ENCODE assay signal across 9 mouse cellular contexts in the genomic region with DNA sequence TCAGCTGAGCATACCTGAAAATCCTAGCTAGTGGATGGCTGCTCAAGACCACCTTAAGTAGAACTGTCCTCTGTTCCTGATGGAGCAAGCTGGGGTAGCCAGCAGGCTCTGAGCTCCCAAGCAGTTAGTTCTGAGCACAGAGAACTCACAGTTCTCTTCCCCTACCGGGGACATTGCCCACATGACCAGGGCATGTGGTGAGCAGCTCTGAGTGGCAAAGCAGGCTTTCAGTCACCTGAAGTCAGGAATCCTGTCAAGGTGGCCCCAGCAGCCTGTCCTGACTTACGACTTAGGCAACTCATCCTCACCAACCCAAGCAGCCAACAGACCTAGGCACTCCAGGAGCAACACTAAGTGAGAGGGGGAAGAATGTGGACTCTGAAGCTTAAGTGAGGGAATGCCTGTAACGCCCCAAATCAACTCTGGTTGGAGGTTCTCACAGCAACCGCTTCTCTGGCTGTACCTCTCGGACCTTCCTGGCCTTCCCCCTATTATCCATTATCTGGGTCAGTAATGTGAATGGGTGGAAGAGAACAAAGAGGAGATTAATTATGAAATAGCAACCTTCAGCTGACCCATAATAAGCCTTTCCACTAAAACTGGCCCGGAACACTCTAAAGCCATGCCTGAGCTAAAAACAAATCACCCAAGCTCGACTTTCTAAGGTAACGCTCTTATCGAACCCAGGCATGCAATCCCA.
A peak's percentile ranks its signal among the peaks of the same experiment; 100 is the strongest.
DNase-seq lines count a peak whose midpoint lies in the region; ATAC-seq lines count a peak whose summit lies in the region.
"Had no signal": no experiment of that assay in that cellular context is flagged by ENCODE, and none has a peak within 500 bp of the region (broad histone marks: within the 10 kb centered on the region; RNA-seq: fewer than 3 reads in every experiment).

No protein-coding gene starts in this region.

- 68% methylated on average over 9 of the region's 9 CpGs for WGBS in heart, embryonic 12.5 days
- WGBS in hindbrain, embryonic 12.5 days: 69% methylated on average over 9 of the region's 9 CpGs
- 57% methylated on average over 9 of the region's 9 CpGs for WGBS in midbrain, embryonic 11.5 days

- peaks cover 7% of the 10 kb centered on the region; the same call in 1 of the 2 replicates for H3K27me3 ChIP-seq in heart, embryonic 12.5 days (replicated peaks)
- H3K27me3 ChIP-seq in hindbrain, embryonic 12.5 days: no peaks in the 10 kb centered on the region
- no peaks in the 10 kb centered on the region for H3K27me3 ChIP-seq in midbrain, embryonic 11.5 days (ENCODE audit: control insufficient read depth, insufficient read depth, low read length)

- H3K9me3 ChIP-seq in heart, embryonic 12.5 days (replicated peaks): no peaks in the 10 kb centered on the region
- H3K9me3 ChIP-seq in hindbrain, embryonic 12.5 days (replicated peaks): no peaks in the 10 kb centered on the region
- no peaks in the 10 kb centered on the region for H3K9me3 ChIP-seq in midbrain, embryonic 11.5 days (ENCODE audit: control insufficient read depth, low read length)

- no peak for ATAC-seq in heart, embryonic 12.5 days (ENCODE audit: insufficient number of reproducible peaks, low FRiP score)
- ATAC-seq in hindbrain, embryonic 12.5 days (ENCODE audit: low FRiP score): 0 out of 2 replicates have a peak, but pooled peaks have one; percentile 15
- peak; percentile 10; the same call in 1 of the 2 replicates for ATAC-seq in midbrain, embryonic 11.5 days (ENCODE audit: low FRiP score)

- H3K27ac ChIP-seq in heart, embryonic 12.5 days (ENCODE audit: poor library complexity, severe bottlenecking): no peak overlapping the region
- H3K27ac ChIP-seq in hindbrain, embryonic 12.5 days: no peak overlapping the region
- H3K27ac ChIP-seq in midbrain, embryonic 11.5 days (ENCODE audit: low read depth, low read length): no peak overlapping the region

- intact Hi-C loops in heart, postnatal 25 days (cut with DNase I): no loop called here

- peak overlapping the region; percentile 47; the same call in 1 of the 2 replicates for H3K9ac ChIP-seq in heart, embryonic 12.5 days
- H3K9ac ChIP-seq in hindbrain, embryonic 12.5 days: peak overlapping the region; percentile 36
- no peak overlapping the region for H3K9ac ChIP-seq in midbrain, embryonic 11.5 days (ENCODE audit: low read length)

- no peaks in the 10 kb centered on the region for H3K36me3 ChIP-seq in heart, embryonic 12.5 days
- no peaks in the 10 kb centered on the region for H3K36me3 ChIP-seq in hindbrain, embryonic 12.5 days
- no peaks in the 10 kb centered on the region for H3K36me3 ChIP-seq in midbrain, embryonic 11.5 days (ENCODE audit: control insufficient read depth, insufficient read depth, low read length)

- no peak for DNase-seq in heart, postnatal 25 days (ENCODE audit: low spot score)
- peak; percentile 24 to 42 for DNase-seq in cerebellum, postnatal 14 days
- no peak for DNase-seq in midbrain, embryonic 11.5 days (ENCODE audit: low spot score, missing footprints)
- no peak for DNase-seq in lung, postnatal 4 days
- DNase-seq in c-Kit-positive CD71-positive TER-119-positive erythroid progenitor cells, embryonic 14.5 days (ENCODE audit: low spot score): no peak
- DNase-seq in right cerebral cortex, postnatal 36 days (ENCODE audit: low spot score in 2 of 2): no peak
- DNase-seq: thymus, adult 18-20 months had no signal

- H3K4me3 ChIP-seq in heart, embryonic 12.5 days: no peak overlapping the region
- H3K4me3 ChIP-seq in hindbrain, embryonic 12.5 days: no peak overlapping the region
- H3K4me3 ChIP-seq in midbrain, embryonic 11.5 days (ENCODE audit: low read depth, low read length): no peak overlapping the region

- H3K4me2 ChIP-seq in heart, embryonic 12.5 days: peak overlapping the region; percentile 57
- H3K4me2 ChIP-seq in hindbrain, embryonic 12.5 days (replicated peaks): peak overlapping the region; percentile 44; the same call in 1 of the 2 replicates
- peak overlapping the region; percentile 39; the same call in 1 of the 2 replicates for H3K4me2 ChIP-seq in midbrain, embryonic 11.5 days

- peaks cover 44% of the 10 kb centered on the region for H3K4me1 ChIP-seq in heart, embryonic 12.5 days (replicated peaks)
- peaks cover 34% of the 10 kb centered on the region for H3K4me1 ChIP-seq in hindbrain, embryonic 12.5 days
- peaks cover 13% of the 10 kb centered on the region for H3K4me1 ChIP-seq in midbrain, embryonic 11.5 days (ENCODE audit: control insufficient read depth, insufficient read depth, low read length)

Comparison
In these comparisons a context has a peak if more than half of its experiments do, and no peak if none do; other contexts are left out.
1. DNase-seq: peak in cerebellum, postnatal 14 days (2 of 2); none in heart, postnatal 25 days (single experiment), midbrain, embryonic 11.5 days (single experiment), lung, postnatal 4 days (0 of 2), c-Kit-positive CD71-positive TER-119-positive erythroid progenitor cells, embryonic 14.5 days (single experiment) and right cerebral cortex, postnatal 36 days (0 of 2).
2. Peak in every context shown above with its lines, with median percentiles within 50 percentile points of each other: H3K4me2 ChIP-seq.